Mouse (Mus musculus): ENCODE measurements around the gene Fbxl20. TPM values are rescaled to one million over a fixed set of nuclear protein-coding genes. Genes with fewer than 3 reads are reported as not detected.

Fbxl20 gene
- polyA plus RNA-seq, 1 experiment from 2014 or later, result 21.1 TPM

Other genes with a start within 250 kb of the Fbxl20 start
- 0.39 and 0.70 TPM in 2 replicates for gene Plxdc1, start 164.0 kb downstream of the Fbxl20 start, polyA plus RNA-seq (2014; fragmentation: Nextera tagmentation; extraction: Ambion mirVana)
- gene Arl5c, start 154.2 kb downstream of the Fbxl20 start, polyA plus RNA-seq (2014; fragmentation: Nextera tagmentation; extraction: Ambion mirVana), result 6.1 and 11.0 TPM in 2 replicates
- 32.4 and 37.1 TPM in 2 replicates for gene Cacnb1, start 127.4 kb downstream of the Fbxl20 start, polyA plus RNA-seq (2014; fragmentation: Nextera tagmentation; extraction: Ambion mirVana)
- gene Rpl19, start 123.7 kb downstream of the Fbxl20 start, polyA plus RNA-seq (2014; fragmentation: Nextera tagmentation; extraction: Ambion mirVana), result 656 and 678 TPM in 2 replicates
- 16.0 and 18.1 TPM in 2 replicates for gene Stac2, start 96.9 kb downstream of the Fbxl20 start, polyA plus RNA-seq (2014; fragmentation: Nextera tagmentation; extraction: Ambion mirVana)
- gene Med1, start 42.9 kb upstream of the Fbxl20 start, polyA plus RNA-seq (2014; fragmentation: Nextera tagmentation; extraction: Ambion mirVana), result 56.7 and 61.1 TPM in 2 replicates
- gene Cdk12, start 52.7 kb upstream of the Fbxl20 start, polyA plus RNA-seq (2014; fragmentation: Nextera tagmentation; extraction: Ambion mirVana), result 11.3 TPM in 2 replicates
- gene Neurod2, start 179.2 kb upstream of the Fbxl20 start, polyA plus RNA-seq (2014; fragmentation: Nextera tagmentation; extraction: Ambion mirVana), result 25.3 and 25.5 TPM in 2 replicates
- gene Ppp1r1b, start 198.0 kb upstream of the Fbxl20 start, polyA plus RNA-seq (2014; fragmentation: Nextera tagmentation; extraction: Ambion mirVana), result 1.3 and 2.4 TPM in 2 replicates
- gene Stard3, start 208.0 kb upstream of the Fbxl20 start, polyA plus RNA-seq (2014; fragmentation: Nextera tagmentation; extraction: Ambion mirVana), result 28.0 and 35.6 TPM in 2 replicates
- gene Tcap, start 233.4 kb upstream of the Fbxl20 start, polyA plus RNA-seq (2014; fragmentation: Nextera tagmentation; extraction: Ambion mirVana), result 0.29 and 0.39 TPM in 2 replicates
- gene Pnmt, start 236.0 kb upstream of the Fbxl20 start, polyA plus RNA-seq (2014; fragmentation: Nextera tagmentation; extraction: Ambion mirVana), result 1.8 and 2.6 TPM in 2 replicates

Data from neural tube, embryonic 14.5 days (tissue).